Mouse (Mus musculus) gastrocnemius, postnatal 25 days (tissue): ENCODE measurements around the gene Pear1. TPM values are rescaled to one million over a fixed set of nuclear protein-coding genes. Genes with fewer than 3 reads are reported as not detected.
A peak's percentile ranks its signal among the peaks of the same experiment; 100 is the strongest.

ENCODE experiments used
- DNase-seq: peaks from one replicate; pipeline ENCODE4 v3.0.0; 2022
- total RNA-seq, 2 experiments: library from RNA; stranded (reverse); gene quantifications; 1 replicate in 1 of 2; 2 replicates in 1 of 2; pipeline ENCODE4 v1.2.3; 2021

Gene Pear1
- total RNA-seq, 2 experiments from 2014 or later = 6.0 to 11.0 TPM

DNA sequence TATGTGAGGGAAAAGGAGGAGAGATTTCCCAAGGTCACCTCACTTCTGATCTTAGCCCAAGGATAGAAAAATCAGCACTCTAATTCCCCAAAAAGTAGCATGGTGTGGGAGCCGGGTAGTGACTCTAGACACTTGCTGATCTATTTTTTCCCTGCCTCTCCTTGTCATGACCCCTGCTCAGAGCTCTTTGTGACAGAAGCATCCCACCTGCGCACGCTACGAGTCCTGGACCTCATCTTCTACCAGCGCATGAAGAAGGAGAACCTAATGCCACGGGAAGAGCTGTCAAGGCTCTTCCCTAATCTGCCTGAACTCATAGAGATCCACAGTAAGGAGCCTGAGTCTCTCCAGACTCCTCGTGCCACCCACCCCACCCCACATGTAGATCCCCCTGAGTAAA is 97.9 kb downstream of the Pear1 start:
- DNase-seq = no peak

DNA sequence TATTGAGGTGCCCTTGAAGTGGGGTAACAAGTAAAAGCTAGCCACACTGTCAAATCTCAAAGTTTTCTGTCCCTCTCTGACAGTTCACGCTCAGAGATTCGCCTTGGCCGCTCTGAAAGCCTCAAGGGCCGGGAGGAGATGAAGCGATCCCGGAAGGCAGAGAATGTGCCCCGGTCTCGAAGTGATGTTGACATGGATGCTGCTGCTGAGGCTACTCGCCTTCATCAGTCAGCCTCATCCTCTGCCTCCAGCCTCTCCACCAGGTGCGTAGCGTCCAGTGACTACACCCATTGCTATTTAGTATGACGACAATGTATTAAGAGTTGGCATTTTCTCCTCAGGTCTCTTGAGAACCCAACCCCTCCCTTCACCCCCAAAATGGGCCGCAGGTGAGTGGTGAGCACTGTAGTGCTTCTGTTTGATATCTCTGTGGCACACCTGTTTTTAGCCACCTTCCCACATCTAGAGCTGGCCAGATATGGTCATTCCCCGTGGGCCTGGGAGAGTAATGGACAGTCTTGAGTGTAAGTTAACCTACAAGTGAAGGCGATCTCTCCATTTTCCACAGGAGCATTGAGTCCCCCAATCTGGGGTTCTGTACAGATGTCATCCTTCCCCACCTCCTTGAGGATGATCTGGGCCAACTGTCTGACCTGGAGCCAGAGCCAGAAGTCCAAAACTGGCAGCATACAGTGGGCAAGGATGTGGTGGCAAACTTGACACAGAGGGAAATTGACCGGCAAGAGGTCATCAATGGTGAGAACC is 98.5 kb downstream of the Pear1 start:
- peak; percentile 2 for DNase-seq

DNA sequence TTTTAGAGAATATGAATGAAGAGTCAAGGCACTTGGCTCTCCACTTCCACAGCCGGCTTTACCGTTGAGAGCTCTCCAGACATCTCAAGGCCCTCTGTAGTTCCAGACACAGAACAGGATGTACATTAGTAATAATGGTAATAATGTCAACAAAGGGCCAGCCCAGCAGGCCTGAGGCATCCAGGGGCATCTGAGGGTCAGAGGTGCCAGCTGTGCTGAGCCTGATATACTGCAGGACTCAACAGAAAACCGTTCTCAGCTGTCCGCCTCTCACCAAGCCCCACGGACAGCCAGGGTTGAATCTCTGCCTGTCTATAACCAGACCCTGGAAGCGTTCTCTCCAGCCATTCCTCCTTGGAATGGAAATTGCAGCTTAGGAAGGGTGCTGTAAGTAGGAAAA is 99.5 kb downstream of the Pear1 start:
- DNase-seq = no peak

DNA sequence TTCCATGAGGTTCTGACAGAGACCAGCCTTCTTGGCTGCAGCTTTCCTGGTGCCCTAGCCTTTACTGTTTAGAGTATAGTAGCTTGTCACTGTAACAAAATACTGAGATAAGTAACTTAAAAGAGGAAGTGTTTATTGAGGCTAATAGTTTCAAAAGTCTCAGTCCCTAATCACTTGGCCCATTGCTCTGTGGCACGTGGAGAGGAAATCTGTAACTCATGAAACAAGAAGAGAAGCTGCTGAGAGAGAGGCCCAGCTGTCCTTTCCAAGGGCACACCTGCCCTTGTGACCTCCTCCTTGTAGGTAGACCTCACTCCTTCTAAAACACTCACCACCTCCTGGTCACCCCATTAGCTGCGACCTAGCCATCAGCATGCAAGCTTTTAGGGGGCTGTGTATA is 105.6 kb downstream of the Pear1 start:
- DNase-seq = no peak

Other genes starting within 250 kb of the Pear1 start
- 10 to 100 TPM; 14.8 to 17.2 TPM for gene Arhgef11, start 206.7 kb downstream of the Pear1 start, total RNA-seq
- under 1 TPM in 1 of 2 experiments, not detected in 1; 0.35 TPM for gene Lrrc71, start 75.7 kb downstream of the Pear1 start, total RNA-seq
- gene Ntrk1, start 29.1 kb downstream of the Pear1 start, total RNA-seq = under 1 TPM in 1 of 2 experiments, not detected in 1; 0.11 TPM
- gene Insrr, start 27.4 kb downstream of the Pear1 start, total RNA-seq = under 1 TPM; 0.29 to 0.31 TPM
- under 1 TPM in 1 of 2 experiments, not detected in 1; 0.13 TPM for gene Sh2d2a, start 22.4 kb upstream of the Pear1 start, total RNA-seq
- 10 to 100 TPM; 39.9 to 45.5 TPM for gene Prcc, start 61.3 kb upstream of the Pear1 start, total RNA-seq
- gene Hdgf, start 82.0 kb upstream of the Pear1 start, total RNA-seq = 100 to 1,000 TPM; 167 to 171 TPM
- 10 to 100 TPM; 43.9 to 44.7 TPM for gene Mrpl24, start 95.2 kb upstream of the Pear1 start, total RNA-seq
- 1 to 10 TPM; 7.1 to 7.5 TPM for gene Isg20l2, start 106.0 kb upstream of the Pear1 start, total RNA-seq
- gene Rrnad1, start 106.4 kb upstream of the Pear1 start, total RNA-seq = 1 to 10 TPM; 4.0 to 4.2 TPM
- under 1 TPM in 1 of 2 experiments, not detected in 1; 0.31 TPM for gene Crabp2, start 124.4 kb upstream of the Pear1 start, total RNA-seq
- 10 to 100 TPM; 21.0 to 22.0 TPM for gene Nes, start 146.8 kb upstream of the Pear1 start, total RNA-seq
- not detected for gene Bcan, start 175.9 kb upstream of the Pear1 start, total RNA-seq
- not detected for gene Hapln2, start 203.3 kb upstream of the Pear1 start, total RNA-seq
- gene Gpatch4, start 218.8 kb upstream of the Pear1 start, total RNA-seq = 10 to 100 TPM; 13.1 to 16.7 TPM
- gene Naxe, start 234.2 kb upstream of the Pear1 start, total RNA-seq = 10 to 100 TPM; 36.5 to 39.7 TPM